Mouse (Mus musculus) cerebellum, postnatal 25 days (tissue): ENCODE data around the gene H2-Ob.

Experiments used
- DNase-seq, 2 experiments: peaks; one replicate each; pipeline ENCODE4 v3.0.0; 2021; ENCODE audit warnings: mixed read lengths in 2 of 2

Gene H2-Ob

DNA sequence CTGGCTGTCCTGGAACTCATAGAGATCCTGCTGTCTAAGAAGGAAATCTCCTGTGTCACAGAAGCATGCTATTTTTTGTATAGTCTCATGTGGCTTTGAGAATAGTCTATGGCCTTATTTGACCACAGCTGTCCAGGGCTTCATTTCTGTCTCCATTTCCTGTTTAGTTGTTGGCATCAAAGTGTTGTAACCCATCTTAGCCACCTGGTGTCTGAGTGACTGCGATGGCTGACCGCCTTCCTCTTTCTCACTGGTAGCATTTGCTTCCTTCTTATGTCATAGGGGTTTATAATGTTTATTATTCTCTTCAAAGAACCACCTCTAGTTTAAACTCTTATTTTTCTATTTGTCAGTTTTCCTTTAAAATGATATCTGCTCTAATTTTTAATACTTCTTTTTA, 10.1 kb downstream of the H2-Ob start:
- DNase-seq: no peak

DNA sequence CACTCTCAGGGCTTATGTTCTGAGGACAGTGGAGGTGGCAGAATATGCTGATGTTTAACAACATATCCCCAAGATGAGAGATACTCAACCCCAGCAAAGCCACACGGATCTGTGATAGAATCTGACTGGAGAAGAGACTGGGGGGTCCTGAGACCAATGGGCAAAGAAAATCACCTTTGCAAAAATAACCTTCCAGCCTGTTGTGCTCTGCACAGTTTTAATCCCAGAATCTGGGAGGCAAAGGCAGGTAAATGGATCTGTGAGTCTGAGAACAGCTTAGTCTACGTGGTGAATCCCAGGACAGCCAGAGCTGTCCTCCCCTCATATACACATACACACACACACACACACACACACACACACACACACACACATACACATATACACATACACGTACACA, 10.7 kb downstream of the H2-Ob start:
- DNase-seq: no peak

DNA sequence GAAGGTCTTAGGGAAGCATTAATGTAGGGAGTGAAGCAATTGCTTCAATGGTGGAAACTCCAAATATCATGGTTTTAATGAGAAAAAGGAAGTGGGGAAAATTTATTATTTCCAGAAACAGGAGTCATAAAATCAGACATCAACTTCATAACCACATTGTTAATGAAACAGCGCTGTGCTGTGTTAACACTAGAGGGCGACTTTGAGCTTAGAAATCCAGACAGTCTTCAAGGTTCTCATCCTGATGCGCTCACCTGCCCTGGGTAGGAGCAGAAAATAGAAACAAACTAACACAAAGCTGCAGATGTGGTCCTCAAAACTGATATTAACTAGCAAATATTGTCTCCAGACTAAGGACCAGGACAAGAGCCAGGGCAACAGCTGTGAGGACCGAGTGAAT, 11.2 kb downstream of the H2-Ob start:
- DNase-seq: peak; percentile 37 to 60

DNA sequence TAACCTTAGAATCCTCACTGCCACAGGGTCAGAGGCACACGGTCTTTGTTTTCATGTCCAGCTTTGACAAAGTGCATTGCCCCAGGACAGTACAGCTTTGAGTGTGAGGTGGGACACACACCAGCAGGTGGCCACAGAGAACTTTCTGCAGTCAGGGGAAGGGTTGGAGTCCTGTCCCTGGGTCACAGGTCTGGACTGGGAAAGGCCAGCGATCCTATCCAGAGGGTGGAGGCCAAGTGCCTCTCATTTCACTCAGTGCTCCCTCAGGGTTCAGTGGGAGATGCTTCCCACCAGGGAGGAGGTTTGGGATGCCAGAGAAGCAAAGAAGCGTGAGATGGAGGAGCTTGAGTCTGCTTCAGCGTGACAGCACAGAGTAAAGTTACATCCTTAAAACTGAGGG, 13.0 kb downstream of the H2-Ob start:
- DNase-seq: no peak

DNA sequence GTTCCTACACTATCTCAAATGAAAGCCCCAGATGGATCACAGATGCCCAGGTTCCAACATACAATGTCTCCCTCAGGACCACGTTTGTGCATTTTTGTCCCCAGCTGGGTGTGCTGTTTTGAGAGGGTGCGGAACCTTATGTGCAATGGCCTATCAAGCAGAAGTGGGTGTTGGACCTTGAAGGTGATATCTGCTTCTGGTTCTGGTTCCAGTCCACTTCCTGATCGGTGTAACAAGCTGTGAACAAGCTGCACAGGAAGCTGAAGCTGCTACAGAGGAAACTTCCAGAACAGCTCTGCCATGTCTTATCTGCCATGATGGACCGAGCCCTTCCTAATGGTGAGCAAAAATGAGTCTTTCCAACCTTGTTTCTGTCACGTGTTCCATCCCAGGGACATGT, 17.8 kb downstream of the H2-Ob start:
- DNase-seq: no peak

DNA sequence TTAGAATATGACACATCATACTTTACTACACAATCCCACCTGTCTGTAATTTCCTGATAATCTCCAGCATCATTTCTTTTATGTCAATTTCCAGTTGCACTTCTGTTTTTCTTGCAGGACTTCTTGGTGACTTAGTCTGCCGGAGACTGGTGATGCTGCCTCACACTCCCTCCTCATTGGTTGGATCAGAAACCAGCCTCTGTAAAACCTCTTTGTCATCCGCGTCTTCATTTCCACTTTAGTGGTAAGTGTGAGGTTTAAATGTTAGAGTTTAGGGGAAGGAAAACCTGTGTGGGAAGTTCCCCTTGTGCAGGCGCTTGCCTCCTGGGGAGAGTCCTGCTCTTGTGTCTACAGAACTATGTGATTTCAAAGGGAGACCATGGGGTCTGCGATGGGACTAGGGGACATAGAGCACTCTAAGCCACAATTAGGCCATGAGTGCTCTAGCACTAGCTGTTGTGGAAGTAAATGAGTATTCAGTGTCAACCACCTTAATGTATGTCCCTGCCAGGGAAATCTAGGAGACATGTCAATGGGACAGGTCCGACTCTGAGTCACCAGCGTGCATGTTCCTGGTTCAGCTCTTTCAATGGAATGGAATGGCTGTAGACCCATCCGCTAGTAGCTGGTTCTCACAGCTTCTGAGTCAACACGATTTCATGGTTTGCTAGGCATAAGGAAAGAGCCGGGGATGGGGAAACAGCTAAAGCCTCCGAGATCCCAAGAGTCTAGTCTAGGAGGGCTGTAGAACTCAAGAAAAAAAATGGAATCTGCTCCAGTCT, 19.1 kb downstream of the H2-Ob start, which contains the start of gene H2-Ab1:
Gene H2-Ab1 (plus strand): TSS at position 96 of the 782 bp plus-strand sequence.
- DNase-seq: peak; percentile 53 to 69

DNA sequence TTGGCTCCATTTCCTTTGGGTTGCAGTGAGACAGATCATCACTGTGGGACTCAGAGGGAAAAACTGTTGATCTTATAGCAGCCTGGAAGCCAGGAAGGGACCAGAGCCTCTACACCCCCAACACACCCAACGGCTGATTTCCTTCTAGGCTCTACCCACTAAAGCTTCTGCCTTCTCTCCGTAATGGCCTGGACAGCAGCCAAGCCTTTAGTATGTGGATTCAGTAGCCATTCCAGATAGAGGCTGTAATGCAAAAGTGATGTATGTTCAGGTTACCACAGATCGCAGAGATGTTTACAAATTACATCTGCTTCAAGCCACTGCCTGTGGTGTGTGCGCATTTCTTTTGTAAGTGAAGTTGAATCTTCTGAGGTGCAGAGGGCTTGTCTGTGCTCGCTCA, 21.8 kb downstream of the H2-Ob start:
- DNase-seq: no peak

DNA sequence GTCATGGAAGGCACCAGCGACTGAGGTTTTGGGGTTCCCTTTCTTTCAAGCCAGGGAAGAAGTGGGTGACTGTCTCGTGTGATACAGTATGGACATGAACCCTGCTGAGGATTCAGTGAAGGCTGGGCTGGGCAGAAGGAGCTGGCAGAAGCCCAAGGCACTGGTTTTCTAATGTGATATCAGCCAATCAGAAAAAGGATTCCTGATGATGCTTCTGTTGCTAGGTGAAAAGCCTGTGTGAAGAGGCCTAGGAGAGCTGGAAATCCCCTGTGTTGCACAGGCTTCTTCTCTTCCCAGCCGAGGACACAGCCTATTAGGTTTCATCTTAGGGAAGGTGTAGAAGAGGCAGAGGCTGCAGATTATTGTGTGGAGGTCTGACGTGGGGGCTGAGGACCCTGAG, 22.8 kb downstream of the H2-Ob start:
- DNase-seq: peak; percentile 31 to 62

DNA sequence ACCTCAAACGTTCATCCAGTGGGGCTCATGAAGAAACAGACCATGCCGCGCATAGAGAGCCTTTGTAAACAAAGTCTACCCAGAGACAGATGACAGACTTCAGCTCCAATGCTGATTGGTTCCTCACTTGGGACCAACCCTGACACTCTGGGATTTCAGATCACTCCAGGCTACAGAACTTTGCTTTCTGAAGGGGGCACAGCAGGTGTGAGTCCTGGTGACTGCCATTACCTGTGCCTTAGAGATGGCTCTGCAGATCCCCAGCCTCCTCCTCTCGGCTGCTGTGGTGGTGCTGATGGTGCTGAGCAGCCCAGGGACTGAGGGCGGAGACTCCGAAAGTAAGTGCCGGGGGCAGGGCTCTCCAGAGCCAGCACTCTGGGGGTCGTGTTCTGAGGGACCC, 24.4 kb downstream of the H2-Ob start:
- DNase-seq: peak; percentile 56 to 76

DNA sequence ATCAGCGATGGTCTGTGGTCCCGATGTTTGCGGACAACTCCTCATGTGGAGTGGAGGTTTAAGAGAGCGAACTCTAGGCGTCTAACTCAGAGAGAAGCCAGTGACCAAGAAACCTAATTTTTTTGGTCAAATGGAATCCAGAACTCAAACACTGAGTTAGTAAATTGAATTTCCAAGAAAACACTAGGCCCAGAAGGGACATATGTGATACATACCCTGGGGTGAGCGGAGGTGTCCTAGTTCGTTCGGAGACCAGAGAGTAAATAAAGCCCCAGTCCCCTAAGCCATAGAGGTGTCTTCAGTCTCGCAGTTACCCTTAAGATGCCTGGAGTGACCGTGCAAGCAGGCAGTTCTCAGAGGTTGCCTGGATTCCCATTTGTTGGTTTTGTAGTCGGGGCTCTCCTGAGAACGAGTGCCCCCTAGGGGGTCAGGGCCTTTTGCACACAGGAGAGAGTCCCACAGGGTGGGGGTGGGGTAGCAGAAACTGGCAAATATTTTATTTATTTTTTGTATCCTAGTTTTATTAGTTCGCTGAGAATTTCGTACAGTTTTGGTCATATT, 25.2 kb downstream of the H2-Ob start:
- DNase-seq: peak in 1 of 2 experiments; percentile 10

DNA sequence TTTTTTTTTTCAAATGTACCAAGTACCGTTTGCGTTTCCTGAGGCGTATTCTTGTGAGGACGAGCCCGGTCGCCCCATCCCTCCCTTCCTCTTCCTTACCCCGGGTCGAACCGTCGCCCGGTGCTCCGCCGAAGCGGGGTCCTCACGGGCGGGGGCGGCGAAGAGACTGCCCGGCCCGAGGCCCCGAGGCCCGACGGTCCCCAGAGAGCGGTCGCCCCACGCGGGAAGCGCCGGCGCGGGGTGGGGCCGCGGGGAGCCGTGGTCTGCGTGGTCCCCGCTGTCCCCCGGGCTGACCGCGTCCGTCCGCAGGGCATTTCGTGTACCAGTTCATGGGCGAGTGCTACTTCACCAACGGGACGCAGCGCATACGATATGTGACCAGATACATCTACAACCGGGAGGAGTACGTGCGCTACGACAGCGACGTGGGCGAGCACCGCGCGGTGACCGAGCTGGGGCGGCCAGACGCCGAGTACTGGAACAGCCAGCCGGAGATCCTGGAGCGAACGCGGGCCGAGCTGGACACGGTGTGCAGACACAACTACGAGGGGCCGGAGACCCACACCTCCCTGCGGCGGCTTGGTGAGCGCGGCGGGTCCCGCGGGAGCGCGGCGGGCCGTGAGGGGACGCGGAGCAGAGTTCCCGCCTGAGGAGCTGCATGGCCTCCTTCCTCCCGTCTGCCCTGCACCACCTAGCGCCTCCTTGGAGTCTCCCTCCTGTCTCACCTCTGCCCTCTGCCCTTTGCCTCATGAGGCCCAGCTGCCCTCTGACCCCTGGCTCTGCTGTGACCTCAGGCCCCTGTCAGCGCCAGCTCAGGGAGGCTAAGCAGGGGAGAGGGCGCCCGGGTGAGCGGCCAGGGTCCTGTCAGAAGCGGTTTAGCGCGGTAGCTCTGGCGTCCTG, 26.0 kb downstream of the H2-Ob start:
- DNase-seq: peak in 1 of 2 experiments; percentile 20

DNA sequence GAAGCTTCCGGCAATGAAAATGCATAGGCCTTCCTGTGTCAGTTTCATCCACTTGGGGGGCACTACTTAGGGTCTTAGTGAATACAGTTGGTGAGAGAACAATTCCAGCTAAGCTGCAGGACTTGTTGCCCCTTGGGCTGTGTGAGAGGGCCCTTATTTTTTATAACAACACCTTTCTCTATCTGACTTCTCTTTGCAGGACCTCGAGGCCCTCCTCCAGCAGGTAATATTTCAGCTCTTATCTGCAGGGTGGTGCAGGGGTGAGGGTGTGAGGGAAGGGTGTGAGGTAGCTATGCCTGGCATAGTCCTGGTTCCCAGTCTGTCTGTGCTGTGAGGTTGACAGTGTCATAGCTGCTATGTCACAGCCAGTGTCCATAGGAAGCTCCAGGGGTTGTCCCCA, 29.6 kb downstream of the H2-Ob start:
- DNase-seq: no peak

DNA sequence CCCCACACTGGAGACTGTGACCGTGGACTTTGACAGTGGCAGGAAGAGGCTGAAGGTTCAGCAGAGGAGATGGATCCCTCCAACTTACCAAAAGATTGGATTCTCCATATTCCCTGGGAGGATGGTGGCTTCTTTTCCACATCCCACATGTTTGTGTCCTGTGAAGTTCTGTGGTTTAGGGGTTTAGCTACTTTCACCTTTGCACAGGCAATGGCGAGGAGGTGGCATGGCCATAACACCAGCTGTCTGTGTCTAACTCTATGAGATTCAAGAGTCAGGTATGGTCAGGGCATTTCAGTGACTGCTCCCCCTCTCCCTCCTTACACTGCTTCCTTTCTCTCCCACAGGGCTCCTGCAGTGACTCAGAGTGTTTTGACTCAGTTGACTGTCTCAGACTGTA, 30.0 kb downstream of the H2-Ob start:
- no peak for DNase-seq

DNA sequence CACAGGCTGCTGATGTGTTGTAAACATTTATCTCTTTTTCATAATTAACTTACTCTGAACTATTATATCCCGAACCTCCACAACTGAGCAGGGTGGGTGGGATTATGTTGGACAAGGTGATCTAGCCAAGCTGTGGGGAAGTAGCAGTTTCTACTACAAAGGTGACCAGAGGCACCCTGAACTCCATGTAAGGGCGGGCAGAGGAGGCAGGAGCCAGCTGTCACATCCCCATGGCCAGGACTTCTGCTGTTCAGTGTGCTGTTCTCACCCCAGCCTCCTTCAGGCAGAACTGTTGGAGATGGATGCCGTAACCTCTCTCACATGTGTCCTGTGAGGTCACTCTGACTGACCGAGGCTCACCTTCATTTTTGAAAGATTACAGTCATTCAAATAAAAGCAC, 31.1 kb downstream of the H2-Ob start:
- DNase-seq: no peak

DNA sequence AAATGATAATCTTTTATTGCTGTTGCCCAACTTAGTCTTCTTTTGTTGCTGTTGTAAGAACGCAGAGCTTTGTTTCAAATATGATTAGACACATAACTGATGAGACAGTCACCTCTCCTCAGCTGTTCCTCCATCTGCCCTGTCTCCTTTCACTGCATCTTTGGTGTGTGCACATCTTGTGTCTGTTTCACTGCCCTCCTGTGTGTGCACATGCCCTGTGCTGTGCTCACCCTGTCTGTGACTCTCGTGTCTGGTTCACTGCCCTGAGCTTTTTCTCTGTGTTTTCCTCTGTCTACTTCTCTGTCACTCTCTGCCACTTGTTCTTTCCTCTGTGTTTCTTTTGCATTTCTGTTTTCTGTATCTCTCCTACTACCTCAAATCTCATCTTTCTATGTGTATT, 31.5 kb downstream of the H2-Ob start:
- DNase-seq: no peak

DNA sequence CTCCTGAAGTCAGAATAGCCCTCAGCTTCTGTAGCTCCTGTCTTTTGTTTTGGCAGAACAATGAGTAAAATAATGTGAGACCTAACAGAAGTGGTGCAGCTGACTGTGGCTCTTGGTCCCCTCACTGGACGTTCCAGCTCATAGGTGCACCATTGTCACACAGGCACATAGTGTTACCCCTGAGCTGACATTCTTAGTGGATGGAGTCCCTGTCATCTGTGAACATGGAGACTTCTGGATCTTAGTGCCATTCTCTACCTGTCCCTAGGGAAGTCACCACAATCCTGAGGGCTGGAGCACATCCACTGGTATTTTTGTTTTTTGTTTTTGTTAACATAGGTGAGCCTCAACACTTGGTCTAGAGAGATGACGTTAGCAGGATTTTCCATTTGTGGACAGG, 32.2 kb downstream of the H2-Ob start:
- DNase-seq: no peak

DNA sequence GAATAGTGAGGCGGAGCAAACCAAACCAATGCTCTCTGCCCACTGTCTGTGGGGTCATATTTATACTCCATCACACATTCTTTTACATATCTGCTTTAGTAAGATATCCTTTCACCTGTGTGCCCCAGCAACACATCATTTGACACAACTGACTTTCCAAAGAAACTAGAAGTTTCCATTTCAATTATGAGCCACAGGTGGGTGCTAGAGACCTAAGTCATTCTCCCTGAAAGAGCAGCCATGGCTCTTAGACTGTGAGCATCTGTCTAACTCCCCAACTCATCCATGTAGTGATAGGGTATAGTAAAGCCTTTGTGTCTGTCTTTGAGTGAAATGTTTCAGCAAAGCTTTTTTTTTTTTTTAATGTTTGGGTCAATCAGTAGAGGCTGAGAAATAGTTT, 33.4 kb downstream of the H2-Ob start:
- DNase-seq: no peak

DNA sequence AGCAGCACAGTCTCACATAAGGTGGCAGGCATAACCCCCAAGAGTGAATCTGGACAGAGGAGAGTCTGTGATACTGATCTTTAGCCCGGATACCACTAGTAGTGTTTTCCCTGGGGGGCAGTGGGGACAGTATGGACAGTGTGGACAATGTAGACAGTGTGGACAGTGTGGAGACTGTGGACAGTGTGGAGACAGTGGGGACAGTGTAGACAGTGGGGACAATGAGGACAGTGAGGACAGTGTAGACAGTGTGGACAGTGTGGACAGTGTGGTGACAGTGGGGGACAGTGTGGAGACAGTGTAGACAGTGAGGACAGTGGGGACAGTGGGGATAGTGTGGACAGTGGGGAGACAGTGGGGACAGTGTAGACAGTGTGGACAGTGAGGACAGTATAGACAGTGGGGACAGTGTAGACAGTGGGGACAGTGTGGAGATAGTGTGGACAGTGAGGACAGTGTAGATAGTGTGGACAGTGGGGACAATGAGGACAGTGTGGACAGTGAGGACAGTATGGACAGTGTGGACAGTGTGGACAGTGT, 41.9 kb downstream of the H2-Ob start:
- DNase-seq: no peak

DNA sequence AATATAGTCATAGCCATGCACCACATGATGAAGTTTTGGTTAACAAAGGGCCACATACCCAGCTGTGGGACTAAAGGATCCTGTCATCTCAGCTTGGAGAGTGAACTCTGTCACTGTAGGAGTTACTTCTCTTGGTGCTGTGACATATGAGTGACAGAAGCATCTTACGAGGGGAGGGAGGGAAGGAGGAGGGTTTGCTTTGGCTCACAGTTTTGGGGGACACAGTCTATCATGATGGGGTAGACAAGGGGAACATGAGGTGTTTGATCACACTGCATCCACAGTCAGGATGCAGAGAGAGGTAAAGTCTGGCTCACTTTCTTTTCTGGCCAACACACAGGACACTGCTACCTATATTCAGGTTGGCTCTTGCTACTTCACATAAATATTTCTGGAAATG, 43.1 kb downstream of the H2-Ob start:
- DNase-seq: no peak

DNA sequence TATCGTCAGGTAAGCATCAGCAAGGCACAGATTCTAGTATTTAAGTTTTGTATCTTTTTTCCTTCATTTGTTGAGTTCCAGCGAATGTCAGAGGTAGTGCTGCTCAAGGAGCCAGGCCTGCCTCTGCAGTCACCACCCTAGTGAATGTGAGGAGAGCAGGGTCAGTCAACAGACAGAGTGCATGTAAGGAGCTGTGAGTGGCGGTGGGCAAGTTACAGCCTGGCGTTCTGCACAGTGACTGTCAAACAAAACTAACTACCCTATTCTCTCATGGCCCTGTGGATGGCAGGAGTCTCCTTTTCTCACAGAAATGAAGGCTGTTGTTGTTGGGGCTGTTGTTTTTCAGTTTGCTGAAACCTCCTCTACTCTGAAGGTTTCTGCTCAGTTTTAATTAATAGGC, 46.7 kb downstream of the H2-Ob start:
- DNase-seq: no peak

DNA sequence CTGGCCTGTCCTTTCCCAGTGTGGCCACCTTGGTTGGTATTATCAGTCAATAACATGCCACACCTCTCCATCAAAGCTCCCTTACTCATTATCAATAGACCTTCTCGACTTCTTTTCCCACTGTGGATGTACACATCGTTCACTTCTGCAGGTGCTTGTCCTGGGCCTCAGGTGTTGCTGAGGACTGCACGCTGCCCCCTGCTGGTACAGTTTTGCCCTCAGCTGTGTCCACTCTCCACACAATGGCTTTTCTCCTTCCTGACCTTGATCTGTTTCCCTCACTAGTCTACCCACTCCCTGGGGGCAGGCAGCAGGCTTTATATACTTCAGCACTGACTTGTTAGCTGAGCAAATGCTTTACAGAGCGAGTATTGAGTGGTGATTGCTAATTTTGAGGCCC, 47.1 kb downstream of the H2-Ob start:
- peak in 1 of 2 experiments; percentile 23 for DNase-seq

DNA sequence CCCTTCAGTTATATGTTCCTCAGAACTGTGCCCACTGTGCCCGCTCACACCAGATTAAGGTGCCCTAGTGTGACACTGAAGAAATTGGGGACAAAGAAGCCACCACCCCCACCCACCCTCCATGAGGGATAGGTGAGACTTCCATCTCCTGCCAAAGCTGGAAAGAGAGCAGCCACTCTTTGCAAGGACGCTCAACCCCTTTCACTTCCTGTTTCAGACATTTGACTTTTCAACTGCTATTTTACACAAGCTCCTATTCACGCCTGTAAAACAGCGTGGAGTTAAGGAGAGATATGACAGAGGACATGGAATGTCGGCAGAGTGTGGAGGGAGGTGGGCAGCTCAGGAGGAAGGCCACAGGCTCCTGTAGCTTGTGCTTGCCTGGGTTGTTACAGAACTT, 47.8 kb downstream of the H2-Ob start:
- DNase-seq: no peak

DNA sequence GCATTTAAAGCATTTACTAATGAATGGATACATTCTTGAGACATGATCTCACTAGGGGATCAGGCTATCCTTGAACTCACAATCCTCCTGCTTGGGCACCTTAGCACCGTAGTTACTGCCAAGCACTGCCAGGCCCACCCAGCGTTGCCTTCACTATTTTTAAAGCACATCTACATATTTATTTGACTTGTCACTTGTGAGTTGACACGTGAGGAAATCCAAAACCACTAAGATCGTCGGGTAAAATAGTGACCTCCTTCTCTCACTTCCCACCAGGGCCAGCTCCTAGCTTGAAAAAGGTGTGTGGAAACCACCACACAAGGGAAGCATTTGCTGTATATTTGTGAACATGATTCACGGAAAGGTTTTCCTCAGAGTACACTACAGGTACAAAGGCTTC, 48.3 kb downstream of the H2-Ob start:
- DNase-seq: no peak
